Mouse (Mus musculus) cortical plate, adult 2 months (tissue): ENCODE data around the gene Gigyf2. TPM values are rescaled to one million over a fixed set of nuclear protein-coding genes. Genes with fewer than 3 reads are reported as not detected.
A peak's percentile ranks its signal among the peaks of the same experiment; 100 is the strongest.

Source experiments
- H3K27ac ChIP-seq: fragments of 200-500 bp; 2 replicates; pipeline ENCODE4 v1.5.1; 2012; ENCODE audit warnings: low read length, control low read depth, inconsistent platforms; ENCODE audit not compliant: insufficient read depth
- H3K4me1 ChIP-seq: fragments of 200-500 bp; 2 replicates; pipeline ENCODE4 v1.6.1; 2011; ENCODE audit warnings: low read length; ENCODE audit not compliant: control insufficient read depth, insufficient read depth
- H3K4me3 ChIP-seq: fragments of 200-500 bp; 2 replicates; pipeline ENCODE4 v1.5.1; 2011; ENCODE audit warnings: mild to moderate bottlenecking, low read length, control low read depth; ENCODE audit not compliant: insufficient read depth
- CTCF ChIP-seq: fragments of 200-500 bp; IDR thresholded peaks from 2 replicates; pipeline ENCODE4 v1.5.1; 2011; ENCODE audit warnings: mild to moderate bottlenecking, control low read depth, low read length; ENCODE audit not compliant: insufficient read depth; ENCODE audit errors: extremely low read depth
- POLR2A ChIP-seq: fragments of 200-500 bp; IDR thresholded peaks from 2 replicates; pipeline ENCODE4 v1.6.1; 2011; ENCODE audit warnings: mild to moderate bottlenecking, low read length, control low read depth; ENCODE audit not compliant: insufficient read depth; ENCODE audit errors: extremely low read depth
- polyA plus RNA-seq: library from polyadenylated mRNA; depleted of rRNA; stranded (reverse); fragments of >200 nt; gene quantifications from 2 replicates; pipeline ENCODE4 v1.2.3, GENCODE M21; 2012

The Gigyf2 gene
- polyA plus RNA-seq, 1 experiment = 54.3 TPM

- no peak for TF ChIP-seq POLR2A
- Histone ChIP-seq H3K27ac (no peak overlapping the region), H3K4me1 (no peaks in the 10 kb centered on the region), H3K4me3 (no peak overlapping the region)
Measured at GRCm38 (mm10) chr1:87316672-87317071, 10.1 kb upstream of the Gigyf2 start.

GRCm38 (mm10) chr1:87321071-87321470, 5.7 kb upstream of the Gigyf2 start:
- Histone ChIP-seq H3K4me1 (no peaks in the 10 kb centered on the region), H3K27ac (no peak overlapping the region), H3K4me3 (no peak overlapping the region)
- no peak for TF ChIP-seq POLR2A

- Histone ChIP-seq H3K27ac (no peak overlapping the region), H3K4me1 (no peaks in the 10 kb centered on the region), H3K4me3 (no peak overlapping the region)
- TF ChIP-seq POLR2A (no peak), CTCF (no peak)
Measured at GRCm38 (mm10) chr1:87322778-87323177, 4.0 kb upstream of the Gigyf2 start.

- H3K4me3 ChIP-seq = no peak overlapping the region
- no peak overlapping the region for H3K27ac ChIP-seq
- H3K4me1 ChIP-seq = 0 out of 2 replicates have a peak, but pooled peaks cover under 1% of the 10 kb centered on the region
- no peak for TF ChIP-seq POLR2A
- TF ChIP-seq CTCF = no peak
Measured at GRCm38 (mm10) chr1:87324649-87325048, 2.1 kb upstream of the Gigyf2 start.

GRCm38 (mm10) chr1:87327165-87327861, 515 bp downstream of the Gigyf2 start:
- peaks cover 2% of the 10 kb centered on the region; the same call in 1 of the 2 replicates for H3K4me1 ChIP-seq
- no peak for TF ChIP-seq CTCF
- no peak for TF ChIP-seq POLR2A
- H3K27ac ChIP-seq = 0 out of 2 replicates have a peak overlapping the region, but pooled peaks have one; percentile 33
- H3K4me3 ChIP-seq = peak overlapping the region; percentile 76

GRCm38 (mm10) chr1:87331774-87332173, 5.0 kb downstream of the Gigyf2 start:
- H3K4me1 ChIP-seq = peaks cover 2% of the 10 kb centered on the region; the same call in 1 of the 2 replicates
- H3K4me3 ChIP-seq = no peak overlapping the region
- TF ChIP-seq POLR2A (no peak), CTCF (no peak)
- no peak overlapping the region for H3K27ac ChIP-seq

GRCm38 (mm10) chr1:87350576-87350975, 23.8 kb downstream of the Gigyf2 start:
- Histone ChIP-seq H3K4me3 (no peak overlapping the region), H3K4me1 (no peaks in the 10 kb centered on the region), H3K27ac (no peak overlapping the region)
- TF ChIP-seq CTCF (no peak), POLR2A (no peak)

- no peak for TF ChIP-seq POLR2A
- no peak for TF ChIP-seq CTCF
- Histone ChIP-seq H3K4me1 (no peaks in the 10 kb centered on the region), H3K4me3 (no peak overlapping the region), H3K27ac (no peak overlapping the region)
Measured at GRCm38 (mm10) chr1:87360276-87360675, 33.5 kb downstream of the Gigyf2 start.

GRCm38 (mm10) chr1:87378024-87378560, 51.3 kb downstream of the Gigyf2 start:
- no peaks in the 10 kb centered on the region for H3K4me1 ChIP-seq
- TF ChIP-seq CTCF = no peak
- no peak overlapping the region for H3K4me3 ChIP-seq
- no peak overlapping the region for H3K27ac ChIP-seq

- Histone ChIP-seq H3K4me1 (no peaks in the 10 kb centered on the region), H3K4me3 (no peak overlapping the region), H3K27ac (no peak overlapping the region)
- TF ChIP-seq CTCF (no peak), POLR2A (no peak)
Measured at GRCm38 (mm10) chr1:87379919-87380318, 53.1 kb downstream of the Gigyf2 start.
